Mouse (Mus musculus): Measurements from ENCODE around the gene Golph3.

- no peak for TF ChIP-seq CTCF (IDR thresholded peaks at IDR 0.05; ENCODE audit: low read depth)
- TF ChIP-seq EP300 (IDR thresholded peaks at IDR 0.05; ENCODE audit: low read depth), result no peak
Measured at GRCm38 (mm10) chr15:12330892-12331291, 9.6 kb downstream of the Golph3 start.

All from heart, postnatal 0 days (tissue).